Comparison of ENCODE assay signal across 11 mouse cellular contexts in the genomic region with DNA sequence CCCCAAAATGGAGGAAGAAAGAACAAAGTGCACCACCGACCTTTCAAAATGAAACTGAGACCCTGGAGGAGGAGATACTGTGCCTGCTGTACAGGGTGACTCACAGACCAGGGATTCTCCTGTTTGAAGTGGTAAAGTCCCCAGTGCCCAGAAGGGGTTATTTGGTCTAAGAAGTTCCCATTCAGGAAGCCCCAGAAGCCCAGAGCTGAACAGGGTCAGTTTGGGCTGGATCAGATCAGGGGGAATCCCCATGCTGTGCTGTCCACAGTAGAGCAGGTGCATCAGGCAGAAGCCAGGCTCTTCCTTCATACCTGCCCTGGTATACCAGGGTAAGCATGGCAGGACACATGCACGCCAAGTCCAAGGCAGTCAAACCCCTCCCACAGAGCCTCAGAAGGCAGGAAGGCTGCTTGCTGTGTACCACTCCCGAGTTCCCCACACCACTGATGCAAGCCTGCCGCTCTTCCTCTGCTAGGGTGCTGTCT. TPM values are rescaled to one million over a fixed set of nuclear protein-coding genes. Genes with fewer than 3 reads are reported as not detected.
DNase-seq lines count a peak whose midpoint lies in the region; TF ChIP-seq lines count a peak whose summit lies in the region.
"Had no signal": no experiment of that assay in that cellular context is flagged by ENCODE, and none has a peak within 500 bp of the region (broad histone marks: within the 10 kb centered on the region; RNA-seq: fewer than 3 reads in every experiment).

No protein-coding gene starts in this region.

- peak; percentile 1 for DNase-seq in ovary, adult 18-20 months (ENCODE audit: low spot score)
- DNase-seq in ovary, postnatal 10 days (ENCODE audit: low spot score), result no peak
- DNase-seq in embryonic facial prominence, embryonic 10.5 days (ENCODE audit: low spot score), result no peak
- peak; percentile 7 for DNase-seq in heart, postnatal 4 days
- no peak for DNase-seq in urinary bladder, postnatal 10 days (ENCODE audit: low spot score)
- DNase-seq in layer of hippocampus, postnatal 36 days, result no peak
- DNase-seq in frontal cortex, postnatal 25 days (ENCODE audit: low spot score in 2 of 2), result no peak

- peak overlapping the region; percentile 58 for H3K27ac ChIP-seq in embryonic facial prominence, embryonic 10.5 days (replicated peaks)
- H3K27ac ChIP-seq in small intestine, adult 2 months (ENCODE audit: insufficient read depth, low read depth, low read length), result no peak overlapping the region; the same call in 1 of the 2 replicates
- H3K27ac ChIP-seq: hindbrain, embryonic 13.5 days had no signal

- H3K36me3 ChIP-seq in embryonic facial prominence, embryonic 10.5 days (replicated peaks), result no peaks in the 10 kb centered on the region
- H3K36me3 ChIP-seq in small intestine, adult 2 months (ENCODE audit: control insufficient read depth, insufficient read depth, low read length), result no peaks in the 10 kb centered on the region
- H3K36me3 ChIP-seq: hindbrain, embryonic 13.5 days had no signal

- H3K27me3 ChIP-seq in embryonic facial prominence, embryonic 10.5 days (replicated peaks; ENCODE audit: low read depth, poor library complexity, severe bottlenecking), result no peaks in the 10 kb centered on the region
- no peaks in the 10 kb centered on the region for H3K27me3 ChIP-seq in small intestine, adult 2 months (ENCODE audit: control insufficient read depth, insufficient read depth, low read length)

- H3K4me3 ChIP-seq in embryonic facial prominence, embryonic 10.5 days, result no peak overlapping the region
- H3K4me3 ChIP-seq in small intestine, adult 2 months (ENCODE audit: low read depth, low read length), result peak overlapping the region; percentile 55
- H3K4me3 ChIP-seq: erythroblast, embryonic 14.5 days; hindbrain, embryonic 13.5 days had no signal

- H3K9me3 ChIP-seq in embryonic facial prominence, embryonic 10.5 days, result no peaks in the 10 kb centered on the region
- H3K9me3 ChIP-seq: hindbrain, embryonic 13.5 days had no signal

- TF ChIP-seq CTCF in small intestine, adult 2 months (IDR thresholded peaks at IDR 0.05; ENCODE audit: extremely low read depth, insufficient read length, insufficient replicate concordance, low read depth, low read length), result no peak

- peaks cover 30% of the 10 kb centered on the region for H3K4me1 ChIP-seq in embryonic facial prominence, embryonic 10.5 days
- H3K4me1 ChIP-seq in small intestine, adult 2 months (ENCODE audit: control insufficient read depth, insufficient read depth, insufficient read length, low read length), result peaks cover 3% of the 10 kb centered on the region; the same call in 1 of the 2 replicates

- WGBS in embryonic facial prominence, embryonic 10.5 days, result 71% methylated on average over 4 of the region's 4 CpGs
- WGBS in small intestine, adult 2 months, result 51% methylated on average over 4 of the region's 4 CpGs

- TF ChIP-seq POLR2A in small intestine, adult 2 months (IDR thresholded peaks at IDR 0.05; ENCODE audit: low read depth, low read length), result no peak

RNA-seq across cellular contexts. Expression of a gene that starts 2.0 kb away (rescaled TPM):
- polyA plus RNA-seq in embryonic facial prominence, embryonic 10.5 days (2016; fragmentation: Nextera tagmentation; extraction: Ambion mirVana), result 20.9 and 21.4 TPM in 2 replicates
- 100 to 1,000 TPM in 1 of 2 experiments, 10 to 100 TPM in 1; 93.3 to 108 TPM for total RNA-seq in heart, postnatal 4 days (2021)
- 29.4 and 48.0 TPM in 2 replicates for polyA plus RNA-seq in small intestine, adult 2 months (2012; rRNA removed)
- total RNA-seq in layer of hippocampus, postnatal 36 days (2021), result 1 to 10 TPM; 1.2 to 3.4 TPM

RNA-seq across cellular contexts. Expression of a gene that starts 21.0 kb away (rescaled TPM):
- 1.7 and 2.5 TPM in 2 replicates for polyA plus RNA-seq in embryonic facial prominence, embryonic 10.5 days (2016; fragmentation: Nextera tagmentation; extraction: Ambion mirVana)
- 10 to 100 TPM in 1 of 2 experiments, 1 to 10 TPM in 1; 6.6 to 16.4 TPM for total RNA-seq in heart, postnatal 4 days (2021)
- 0.35 and 2.9 TPM in 2 replicates for polyA plus RNA-seq in small intestine, adult 2 months (2012; rRNA removed)
- total RNA-seq in layer of hippocampus, postnatal 36 days (2021), result not detected
- polyA plus RNA-seq: erythroblast, embryonic 14.5 days had no signal

RNA-seq across cellular contexts. Expression of a gene that starts 28.0 kb away (rescaled TPM):
- polyA plus RNA-seq in embryonic facial prominence, embryonic 10.5 days (2016; fragmentation: Nextera tagmentation; extraction: Ambion mirVana), result not detected in 2 replicates
- not detected for total RNA-seq in heart, postnatal 4 days (2021)
- polyA plus RNA-seq in small intestine, adult 2 months (2012; rRNA removed), result 1.4 and 66.8 TPM in 2 replicates
- total RNA-seq in layer of hippocampus, postnatal 36 days (2021), result not detected
- total RNA-seq: left cerebral cortex, adult 8-10 months had no signal
- polyA plus RNA-seq: erythroblast, embryonic 14.5 days; hindbrain, embryonic 13.5 days had no signal

RNA-seq across cellular contexts. Expression of a gene that starts 36.0 kb away (rescaled TPM):
- 1.4 and 1.6 TPM in 2 replicates for polyA plus RNA-seq in embryonic facial prominence, embryonic 10.5 days (2016; fragmentation: Nextera tagmentation; extraction: Ambion mirVana)
- 10 to 100 TPM in 1 of 2 experiments, under 1 TPM in 1; 0.98 to 10.9 TPM for total RNA-seq in heart, postnatal 4 days (2021)
- 0.10 TPM in 1 of 2 replicates, not detected in the other for polyA plus RNA-seq in small intestine, adult 2 months (2012; rRNA removed)
- not detected for total RNA-seq in layer of hippocampus, postnatal 36 days (2021)
- polyA plus RNA-seq: erythroblast, embryonic 14.5 days had no signal

Comparison
In these comparisons a context has a peak if more than half of its experiments do, and no peak if none do; other contexts are left out.
1. DNase-seq: peak in ovary, adult 18-20 months (single experiment) and heart, postnatal 4 days (single experiment); none in ovary, postnatal 10 days (single experiment), embryonic facial prominence, embryonic 10.5 days (single experiment), urinary bladder, postnatal 10 days (single experiment), layer of hippocampus, postnatal 36 days (0 of 2) and frontal cortex, postnatal 25 days (0 of 2).
2. RNA of a gene that starts 2.0 kb away (total RNA-seq): 93.3 to 108 TPM in heart, postnatal 4 days; 1.2 to 3.4 TPM in layer of hippocampus, postnatal 36 days; every median in the first group is over 10 times any median in the second.
3. RNA of a gene that starts 21.0 kb away (total RNA-seq): 6.6 to 16.4 TPM in heart, postnatal 4 days; not detected in layer of hippocampus, postnatal 36 days; every median in the first group is over 4 times any median in the second.